Mouse (Mus musculus) neural tube, embryonic 12.5 days (tissue): ENCODE measurements at regions not wholly inside any gene's neighbourhood (a gene's known extent, or its start where the extent isn't known, plus 50 kb on each side); places are given as distances from the start of the nearest gene placed in this dataset.

Source experiments
- ATAC-seq: fragments of 200-750 bp; cut with Nextera tagmentation; 2 replicates; pipeline ENCODE4 v1.8.0; 2017; ENCODE audit warnings: low read depth, mild to moderate bottlenecking, moderate TSS enrichment, moderate library complexity; ENCODE audit not compliant: low FRiP score
- H3K27ac ChIP-seq: fragments of 300-500 bp; sonication (generic); 2 replicates; pipeline ENCODE4 v1.5.1; 2016
- H3K27me3 ChIP-seq: fragments of 300-500 bp; sonication (generic); replicated peaks from 2 replicates; pipeline ENCODE4 v1.6.1; 2016; ENCODE audit warnings: mild to moderate bottlenecking
- H3K36me3 ChIP-seq: fragments of 300-500 bp; sonication (generic); 2 replicates; pipeline ENCODE4 v1.6.1; 2016; ENCODE audit warnings: mild to moderate bottlenecking
- H3K4me1 ChIP-seq: fragments of 300-500 bp; sonication (generic); 2 replicates; pipeline ENCODE4 v1.6.1; 2016
- H3K4me2 ChIP-seq: fragments of 300-500 bp; sonication (generic); replicated peaks from 2 replicates; pipeline ENCODE4 v1.6.1; 2016; ENCODE audit warnings: mild to moderate bottlenecking
- H3K4me3 ChIP-seq: fragments of 300-500 bp; sonication (generic); 2 replicates; pipeline ENCODE4 v1.5.1; 2016
- H3K9ac ChIP-seq: fragments of 300-500 bp; sonication (generic); 2 replicates; pipeline ENCODE4 v1.6.1; 2016; ENCODE audit warnings: mild to moderate bottlenecking
- H3K9me3 ChIP-seq: fragments of 300-500 bp; sonication (generic); 2 replicates; pipeline ENCODE4 v1.6.1; 2016; ENCODE audit warnings: mild to moderate bottlenecking
- WGBS: fragments of 180-500 bp; shearing (Covaris S2); methylation state at CpG from one replicate; pipeline ENCODE4 v1.1.7; 2016; 5-methylcytosine and 5-hydroxymethylcytosine counted together

DNA sequence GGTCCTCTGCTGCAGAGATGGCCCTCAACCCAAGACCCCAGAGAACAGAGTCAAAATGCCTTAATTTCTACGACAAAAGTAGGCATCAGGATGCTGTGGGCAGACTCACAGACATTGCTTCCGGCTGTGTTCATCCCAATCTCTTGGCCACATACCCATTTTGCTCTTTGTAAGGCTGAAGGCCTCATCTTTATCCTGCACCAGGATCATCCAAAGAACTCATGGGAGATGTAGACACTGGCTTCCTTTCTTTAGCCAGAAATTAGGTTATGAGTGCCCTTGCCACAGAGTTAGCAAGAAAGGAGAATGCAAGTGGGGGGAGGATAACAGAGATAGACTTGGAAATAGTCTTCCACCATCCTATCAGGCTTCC, 87.8 kb downstream of the Cxcl12 start:
- H3K9me3 ChIP-seq: no peaks in the 10 kb centered on the region
- no peaks in the 10 kb centered on the region for H3K4me1 ChIP-seq
- H3K4me2 ChIP-seq: no peak overlapping the region
- no peak overlapping the region for H3K9ac ChIP-seq
- H3K4me3 ChIP-seq: no peak overlapping the region
- no peaks in the 10 kb centered on the region for H3K36me3 ChIP-seq
- WGBS: 86% methylated on average over 2 of the region's 2 CpGs
- H3K27ac ChIP-seq: no peak overlapping the region
- ATAC-seq: no peak
- H3K27me3 ChIP-seq: no peaks in the 10 kb centered on the region

DNA sequence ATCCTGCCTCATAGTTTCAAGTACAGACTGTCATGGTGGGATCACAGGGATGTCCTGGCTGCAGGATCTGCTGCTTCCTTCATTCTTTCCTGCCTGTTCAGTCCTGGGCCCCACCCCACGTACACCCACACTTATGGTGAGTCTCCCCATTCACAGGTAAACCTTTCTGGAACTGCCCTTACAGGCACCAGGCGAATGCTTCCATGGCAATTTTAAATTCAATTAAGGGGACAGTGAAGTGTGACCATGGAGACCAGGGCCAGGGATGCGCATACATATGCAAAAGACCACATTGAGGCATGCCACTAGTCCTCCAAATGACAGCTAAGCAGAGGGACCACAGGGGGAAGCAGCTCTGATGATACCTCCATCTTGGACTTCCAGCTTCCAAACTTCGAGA, 89.3 kb downstream of the Cxcl12 start:
- Histone ChIP-seq H3K4me3 (no peak overlapping the region), H3K9me3 (no peaks in the 10 kb centered on the region), H3K27ac (no peak overlapping the region), H3K4me2 (no peak overlapping the region), H3K4me1 (no peaks in the 10 kb centered on the region), H3K27me3 (no peaks in the 10 kb centered on the region), H3K9ac (no peak overlapping the region), H3K36me3 (no peaks in the 10 kb centered on the region)
- ATAC-seq: no peak
- WGBS: 80% methylated on average over 4 of the region's 4 CpGs

DNA sequence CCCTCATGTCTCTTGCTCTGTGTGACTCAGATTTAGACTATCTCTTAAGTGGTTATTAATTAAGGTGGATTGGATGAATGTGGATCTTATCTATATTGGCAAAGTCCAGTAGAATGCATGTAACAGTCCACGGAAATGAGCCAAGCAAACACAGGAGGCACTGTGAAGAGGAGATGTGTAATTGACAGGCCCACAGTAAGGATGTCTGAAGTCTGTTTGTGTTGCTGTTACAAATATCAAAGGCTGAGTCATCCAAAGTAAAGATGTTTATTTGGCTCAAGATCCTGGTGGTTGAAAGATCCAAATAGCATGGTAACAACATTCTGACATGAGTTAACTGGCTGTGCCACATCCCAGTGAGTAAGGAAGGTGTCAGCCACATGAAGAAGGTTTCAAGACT, 99.6 kb downstream of the Cxcl12 start:
- no peaks in the 10 kb centered on the region for H3K9me3 ChIP-seq
- H3K27me3 ChIP-seq: no peaks in the 10 kb centered on the region
- 0 out of 2 replicates have a peak, but pooled peaks cover 2% of the 10 kb centered on the region for H3K4me1 ChIP-seq
- no peak overlapping the region for H3K27ac ChIP-seq
- no peak overlapping the region for H3K4me2 ChIP-seq
- no peak for ATAC-seq
- no peak overlapping the region for H3K4me3 ChIP-seq
- H3K9ac ChIP-seq: no peak overlapping the region
- 87% methylated on average over 1 of the region's 1 CpGs for WGBS
- H3K36me3 ChIP-seq: no peaks in the 10 kb centered on the region

DNA sequence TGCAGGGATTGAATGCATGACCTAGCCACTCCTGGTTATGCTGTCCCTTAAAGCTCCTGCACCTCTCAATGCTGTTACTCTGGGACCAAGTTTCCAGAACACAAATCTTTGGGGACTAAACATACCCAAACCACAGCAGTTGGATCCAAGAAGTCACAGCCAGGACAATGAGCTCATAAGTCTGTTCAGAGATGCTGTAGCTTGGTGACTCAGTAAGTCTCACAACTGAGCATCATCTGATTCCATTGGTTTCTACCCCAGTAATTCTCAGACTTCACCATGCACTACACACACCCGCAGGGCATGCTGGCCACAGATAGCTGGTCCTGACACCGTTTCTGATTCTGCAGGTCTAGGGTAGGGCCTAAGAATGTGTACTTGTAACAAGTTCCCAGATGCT, 100.0 kb downstream of the Cxcl12 start:
- Histone ChIP-seq H3K4me1 (0 out of 2 replicates have a peak, but pooled peaks cover 2% of the 10 kb centered on the region), H3K36me3 (no peaks in the 10 kb centered on the region), H3K9ac (no peak overlapping the region), H3K4me2 (no peak overlapping the region), H3K9me3 (no peaks in the 10 kb centered on the region), H3K27ac (no peak overlapping the region), H3K27me3 (no peaks in the 10 kb centered on the region), H3K4me3 (no peak overlapping the region)
- WGBS: 86% methylated on average over 2 of the region's 2 CpGs
- ATAC-seq: no peak

DNA sequence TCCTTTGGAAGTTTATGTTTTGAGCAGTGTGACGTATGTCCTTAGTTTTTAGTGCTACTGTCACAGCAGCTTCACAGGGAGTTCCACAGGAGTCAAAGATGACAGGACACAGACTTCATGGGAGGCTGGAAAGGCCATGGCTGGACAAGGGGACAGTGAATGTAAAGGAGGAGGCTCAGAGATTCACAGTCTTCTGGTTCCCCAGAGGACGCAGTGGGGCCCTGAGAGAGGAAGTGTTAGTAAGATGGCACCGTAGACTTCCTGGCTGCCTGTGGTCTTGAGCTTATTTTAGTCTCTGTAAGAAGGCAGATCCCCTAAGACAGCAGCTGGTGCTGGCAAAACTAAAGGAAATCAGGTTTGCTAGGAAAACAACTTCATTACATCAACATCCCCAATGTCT, 101.9 kb downstream of the Cxcl12 start:
- Histone ChIP-seq H3K27me3 (no peaks in the 10 kb centered on the region), H3K4me3 (no peak overlapping the region), H3K9me3 (no peaks in the 10 kb centered on the region), H3K27ac (no peak overlapping the region), H3K4me2 (no peak overlapping the region), H3K9ac (no peak overlapping the region), H3K36me3 (no peaks in the 10 kb centered on the region), H3K4me1 (0 out of 2 replicates have a peak, but pooled peaks cover 2% of the 10 kb centered on the region)
- ATAC-seq: no peak
- 87% methylated on average over 3 of the region's 3 CpGs for WGBS

DNA sequence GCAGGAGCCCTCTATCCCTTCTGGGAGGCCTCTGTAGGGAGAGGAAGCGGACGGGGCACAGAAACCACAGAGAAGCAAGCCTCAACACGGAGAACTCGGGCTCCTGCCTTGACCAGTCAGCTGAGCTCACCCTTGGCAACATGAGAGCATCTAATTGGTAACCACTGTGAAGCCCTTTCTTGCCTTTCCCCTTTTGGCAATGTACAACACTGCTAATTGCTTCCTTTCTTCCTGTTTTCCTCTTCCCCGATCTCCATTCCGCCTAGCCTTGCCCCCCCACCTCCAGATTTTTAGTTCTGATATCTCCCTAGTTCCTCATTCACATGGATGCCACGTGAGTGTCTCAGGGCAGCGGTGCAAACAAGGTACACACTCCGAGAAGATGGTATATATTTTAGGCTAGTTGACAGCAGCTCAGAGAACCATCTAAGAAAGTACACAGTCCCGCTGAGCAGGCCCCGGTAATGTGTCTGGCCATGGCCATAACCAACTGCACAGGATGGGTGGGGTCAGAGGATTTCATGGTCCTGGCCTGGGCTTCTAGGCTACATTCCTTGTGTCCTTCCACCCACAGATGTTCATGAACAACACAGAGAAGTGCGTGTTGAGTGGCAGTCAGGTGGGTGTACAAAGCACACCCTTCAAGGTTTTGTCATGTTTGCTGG, 103.4 kb downstream of the Cxcl12 start:
- Histone ChIP-seq H3K27me3 (no peaks in the 10 kb centered on the region), H3K36me3 (no peaks in the 10 kb centered on the region), H3K27ac (no peak overlapping the region), H3K4me3 (no peak overlapping the region), H3K9me3 (no peaks in the 10 kb centered on the region), H3K4me1 (0 out of 2 replicates have a peak, but pooled peaks cover 2% of the 10 kb centered on the region), H3K9ac (no peak overlapping the region), H3K4me2 (no peak overlapping the region)
- WGBS: 82% methylated on average over 12 of the region's 12 CpGs
- ATAC-seq: no peak

DNA sequence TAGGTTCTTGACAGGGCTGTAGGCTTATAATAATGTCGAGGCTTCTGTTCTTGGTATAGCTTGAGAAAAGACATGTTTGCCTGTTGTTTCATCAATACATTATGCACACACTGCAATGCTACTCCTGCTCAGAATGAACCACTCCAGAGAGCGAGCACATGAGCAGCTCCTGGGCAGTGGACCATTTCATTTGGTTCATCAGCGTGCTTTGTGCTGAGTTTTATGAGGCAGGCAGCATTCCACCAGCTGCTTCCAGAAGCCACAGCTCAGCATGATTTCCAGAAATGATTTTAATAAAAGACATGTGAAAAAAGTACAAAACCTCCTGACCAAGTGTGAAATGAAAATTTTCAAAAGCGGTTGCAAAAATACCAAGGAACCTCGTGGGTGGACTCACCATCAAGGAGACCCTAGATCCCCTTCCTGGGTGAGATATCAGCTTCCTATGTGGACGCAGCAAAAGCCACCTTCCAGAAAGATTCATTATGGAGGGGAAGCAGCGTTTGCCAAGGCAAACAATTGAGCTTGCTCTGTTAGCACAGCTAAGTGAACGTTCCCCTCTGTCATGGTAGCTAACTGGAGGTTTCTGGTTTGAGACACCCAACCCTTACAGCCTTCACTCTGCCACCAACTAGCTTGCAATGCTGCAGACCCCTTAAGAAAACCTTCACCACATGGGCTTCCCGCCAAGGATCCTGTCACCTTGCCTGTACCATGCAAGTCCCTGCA, 104.1 kb downstream of the Cxcl12 start:
- Histone ChIP-seq H3K4me1 (0 out of 2 replicates have a peak, but pooled peaks cover 2% of the 10 kb centered on the region), H3K4me3 (no peak overlapping the region), H3K9me3 (no peaks in the 10 kb centered on the region), H3K4me2 (no peak overlapping the region), H3K27ac (no peak overlapping the region), H3K27me3 (no peaks in the 10 kb centered on the region), H3K36me3 (no peaks in the 10 kb centered on the region), H3K9ac (no peak overlapping the region)
- WGBS: 79% methylated on average over 9 of the region's 9 CpGs
- ATAC-seq: no peak

DNA sequence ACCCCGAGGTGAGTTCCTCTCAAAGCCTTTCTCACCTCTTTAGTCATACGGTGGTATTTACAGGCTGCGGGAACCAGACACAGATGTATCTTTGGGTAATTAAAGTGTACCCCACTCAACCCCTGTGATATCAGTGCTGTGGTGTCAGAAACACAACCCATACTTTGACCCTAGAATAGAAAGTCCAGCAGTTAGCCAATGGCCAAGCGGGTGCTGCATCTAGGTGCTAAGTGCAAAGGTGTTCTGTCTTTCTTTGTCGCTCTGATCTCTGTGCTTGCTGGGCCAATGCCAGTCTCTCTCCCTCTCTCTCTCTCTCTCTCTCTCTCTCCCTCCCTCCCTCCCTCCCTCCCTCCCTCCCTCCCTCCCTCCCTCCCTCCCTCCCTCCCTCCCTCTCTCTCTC, 107.6 kb downstream of the Cxcl12 start:
- no peak overlapping the region for H3K9ac ChIP-seq
- no peak overlapping the region for H3K4me2 ChIP-seq
- H3K4me3 ChIP-seq: no peak overlapping the region
- H3K27ac ChIP-seq: no peak overlapping the region
- no peaks in the 10 kb centered on the region for H3K9me3 ChIP-seq
- WGBS: 92% methylated on average over 5 of the region's 5 CpGs
- H3K4me1 ChIP-seq: 0 out of 2 replicates have a peak, but pooled peaks cover 2% of the 10 kb centered on the region
- ATAC-seq: no peak
- no peaks in the 10 kb centered on the region for H3K27me3 ChIP-seq
- no peaks in the 10 kb centered on the region for H3K36me3 ChIP-seq

DNA sequence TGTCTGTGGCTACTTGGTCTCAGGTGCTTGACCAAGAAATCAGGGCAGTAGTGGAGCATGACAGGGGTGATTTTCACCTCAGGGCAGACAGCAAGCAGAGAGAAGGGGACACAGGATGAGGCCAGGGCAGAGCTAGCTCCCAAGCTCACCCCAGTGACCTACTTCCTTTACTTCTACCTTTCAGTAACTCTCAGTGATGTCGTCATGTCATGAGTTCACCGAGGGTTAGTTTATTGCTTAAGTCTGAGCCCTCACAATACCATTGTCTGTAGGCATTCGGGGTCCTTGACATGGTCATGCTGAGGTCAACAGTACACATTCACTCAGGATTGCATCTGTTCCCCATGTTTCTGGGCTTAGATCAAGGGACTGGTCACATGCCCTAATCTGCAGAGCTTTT, 108.5 kb downstream of the Cxcl12 start:
- no peak overlapping the region for H3K27ac ChIP-seq
- no peak overlapping the region for H3K4me2 ChIP-seq
- WGBS: 56% methylated on average over 3 of the region's 3 CpGs
- no peaks in the 10 kb centered on the region for H3K36me3 ChIP-seq
- no peaks in the 10 kb centered on the region for H3K4me1 ChIP-seq
- H3K4me3 ChIP-seq: no peak overlapping the region
- no peak for ATAC-seq
- no peaks in the 10 kb centered on the region for H3K27me3 ChIP-seq
- no peak overlapping the region for H3K9ac ChIP-seq
- H3K9me3 ChIP-seq: no peaks in the 10 kb centered on the region

DNA sequence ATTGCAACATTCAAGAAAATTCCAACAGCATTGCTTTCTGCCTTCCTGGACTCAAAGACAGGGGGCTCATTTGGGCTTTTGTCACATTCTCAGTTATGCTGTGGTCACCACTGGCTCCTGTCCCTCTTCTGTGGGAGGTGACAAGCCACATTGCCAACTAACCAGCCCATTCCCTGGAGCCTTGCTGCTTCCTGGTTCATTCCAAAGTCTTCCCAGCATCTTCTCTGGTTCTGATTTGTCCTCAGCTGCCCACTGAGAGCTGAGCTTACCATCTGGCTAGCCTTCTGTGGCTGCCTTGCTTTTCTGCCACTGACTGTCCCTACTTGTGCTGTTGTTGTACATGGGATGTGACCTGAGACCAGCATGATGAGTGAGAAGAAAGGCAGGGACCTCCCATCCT, 111.0 kb downstream of the Cxcl12 start:
- Histone ChIP-seq H3K4me1 (no peaks in the 10 kb centered on the region), H3K9ac (no peak overlapping the region), H3K4me3 (no peak overlapping the region), H3K9me3 (no peaks in the 10 kb centered on the region), H3K27ac (no peak overlapping the region), H3K4me2 (no peak overlapping the region), H3K36me3 (no peaks in the 10 kb centered on the region), H3K27me3 (no peaks in the 10 kb centered on the region)
- no peak for ATAC-seq

DNA sequence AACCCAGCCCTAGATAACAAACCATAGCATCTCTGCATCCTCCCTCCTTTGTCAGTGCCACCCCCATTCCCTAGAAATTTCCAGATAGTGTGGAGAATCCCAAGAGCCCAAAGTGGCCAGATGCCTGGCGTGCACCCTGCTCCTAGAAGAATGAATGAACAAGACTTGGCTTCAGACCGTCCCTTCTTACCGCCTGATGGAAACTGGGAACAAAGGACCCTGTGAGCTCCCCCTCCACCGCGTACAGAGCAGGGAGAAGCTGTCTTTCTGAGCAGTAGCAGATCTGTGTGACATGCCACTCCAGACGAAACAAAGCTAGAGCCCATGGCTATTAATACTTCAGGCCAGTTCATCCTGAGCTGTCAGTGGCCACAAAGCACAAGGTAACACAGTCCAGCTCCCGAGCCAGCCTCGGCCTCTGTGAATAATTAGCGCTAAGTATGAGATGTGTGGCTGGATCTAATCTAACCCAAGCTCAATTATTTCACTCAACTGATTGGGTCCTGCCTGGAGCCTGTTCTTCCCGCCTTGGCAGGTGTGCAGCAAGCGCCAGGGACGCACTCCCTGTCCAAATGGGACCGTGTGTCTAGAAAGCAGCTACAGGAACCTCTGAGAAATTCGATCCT, 111.6 kb downstream of the Cxcl12 start:
- 64% methylated on average over 14 of the region's 14 CpGs for WGBS
- Histone ChIP-seq H3K9ac (no peak overlapping the region), H3K36me3 (no peaks in the 10 kb centered on the region), H3K4me3 (no peak overlapping the region), H3K27me3 (no peaks in the 10 kb centered on the region), H3K4me1 (no peaks in the 10 kb centered on the region), H3K27ac (no peak overlapping the region), H3K9me3 (no peaks in the 10 kb centered on the region), H3K4me2 (no peak overlapping the region)
- no peak for ATAC-seq

DNA sequence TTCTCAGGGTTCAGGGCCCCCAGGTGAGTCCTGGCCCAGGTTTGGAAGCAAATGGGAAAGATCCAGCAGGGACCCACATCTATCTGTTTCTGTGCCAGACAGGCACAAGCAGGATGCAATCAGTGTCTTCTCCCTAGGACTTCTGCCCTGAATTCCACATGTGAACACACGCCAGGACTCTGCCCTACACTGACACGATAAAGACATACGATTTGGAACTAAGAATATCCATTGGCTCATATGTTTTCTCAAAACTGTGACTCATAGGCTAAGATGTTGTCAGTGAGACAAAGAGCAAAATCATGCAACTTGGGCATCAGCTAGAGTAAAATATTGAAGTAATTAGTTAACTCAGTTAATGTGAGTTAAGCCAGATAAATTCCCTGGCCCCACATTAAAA, 112.6 kb downstream of the Cxcl12 start:
- 91% methylated on average over 3 of the region's 3 CpGs for WGBS
- Histone ChIP-seq H3K4me1 (no peaks in the 10 kb centered on the region), H3K4me2 (no peak overlapping the region), H3K9ac (no peak overlapping the region), H3K27me3 (no peaks in the 10 kb centered on the region), H3K36me3 (no peaks in the 10 kb centered on the region), H3K9me3 (no peaks in the 10 kb centered on the region), H3K27ac (no peak overlapping the region), H3K4me3 (no peak overlapping the region)
- no peak for ATAC-seq
